Mouse (Mus musculus) cerebellum, adult 2 months (tissue): ENCODE data around the gene S100a2.

Experiments
- CTCF ChIP-seq: fragments of 200-500 bp; IDR thresholded peaks from 2 replicates; pipeline ENCODE4 v1.5.1; 2011; ENCODE audit warnings: low read depth, mild to moderate bottlenecking, control low read depth, low read length, moderate library complexity, borderline replicate concordance; ENCODE audit not compliant: insufficient read depth
- POLR2A ChIP-seq: fragments of 200-500 bp; IDR thresholded peaks from 2 replicates; pipeline ENCODE4 v1.6.1; 2011; ENCODE audit warnings: low read length, control low read depth, borderline replicate concordance; ENCODE audit not compliant: insufficient read depth

DNA sequence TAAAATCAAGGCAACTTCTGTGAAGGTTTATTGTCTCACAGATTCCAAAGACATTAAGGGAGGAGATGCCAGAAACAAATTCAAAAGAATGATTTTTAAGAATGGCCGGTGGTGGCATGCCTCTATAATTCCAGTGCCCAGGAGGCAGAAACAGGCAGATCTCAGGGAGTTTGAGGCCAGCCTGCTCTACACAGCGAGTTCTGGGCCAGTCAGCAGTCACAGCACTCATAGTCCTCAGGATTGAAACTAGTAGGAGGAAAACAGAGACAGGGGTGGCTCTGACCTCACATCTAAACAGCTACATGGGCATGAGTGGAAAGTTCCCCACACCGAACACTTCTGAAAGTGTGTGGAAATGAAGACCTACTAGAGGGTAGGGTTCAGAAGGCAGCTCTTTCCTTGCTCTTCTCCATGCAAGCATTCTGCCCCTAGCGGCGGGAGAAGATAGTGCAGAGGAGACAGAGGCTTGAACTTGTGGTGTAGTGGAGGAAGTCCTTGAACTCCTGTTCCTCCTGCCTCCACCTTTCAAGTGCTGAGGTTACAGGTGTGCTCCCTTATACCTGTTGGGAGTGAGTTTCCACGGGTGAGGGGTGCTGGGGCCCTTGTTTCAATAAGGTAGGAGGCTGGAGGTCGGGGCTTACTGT, 49.6 kb downstream of the S100a2 start:
- peak; percentile 55 for TF ChIP-seq CTCF
- TF ChIP-seq POLR2A, result no peak
